Mouse (Mus musculus) sigmoid colon, adult 10 weeks (tissue): ENCODE measurements around the gene 4930518I15Rik. TPM values are rescaled to one million over a fixed set of nuclear protein-coding genes. Genes with fewer than 3 reads are reported as not detected.

ENCODE experiments used
- polyA plus RNA-seq: library from polyadenylated mRNA; stranded (reverse); fragments of 350-450 nt; fragmentation: Illumina TruSeq; extraction: RNeasy Lipid Tissue Mini Kit (QIAGEN cat#74804); gene quantifications from one replicate; pipeline ENCODE4 v1.2.3, GENCODE M21; 2014; ENCODE audit warnings: low read depth, low replicate concordance

4930518I15Rik gene
- polyA plus RNA-seq: 4.8 TPM

DNA sequence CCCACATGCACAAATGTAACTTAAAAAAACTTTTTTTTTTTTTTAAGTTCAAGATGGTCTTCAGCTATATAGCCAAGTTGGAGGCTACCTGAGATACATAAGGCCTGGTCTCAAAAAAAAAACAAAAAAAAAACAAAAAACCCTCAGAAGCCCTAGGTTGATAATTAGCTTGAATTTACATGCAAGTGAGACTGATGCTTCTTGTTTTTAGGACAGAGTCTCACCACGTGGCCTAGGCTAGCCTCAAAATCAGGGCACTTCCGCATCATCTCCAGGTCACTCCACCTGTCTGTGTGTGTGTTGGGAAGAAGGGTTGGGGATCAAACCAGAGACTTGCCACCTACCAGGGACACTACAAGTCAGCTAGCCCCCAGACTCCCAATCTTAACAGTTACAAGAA lies at the start of gene 4930518I15Rik:
TSS of gene 4930518I15Rik (minus strand) at position 112 of the 400 bp plus-strand sequence.

DNA sequence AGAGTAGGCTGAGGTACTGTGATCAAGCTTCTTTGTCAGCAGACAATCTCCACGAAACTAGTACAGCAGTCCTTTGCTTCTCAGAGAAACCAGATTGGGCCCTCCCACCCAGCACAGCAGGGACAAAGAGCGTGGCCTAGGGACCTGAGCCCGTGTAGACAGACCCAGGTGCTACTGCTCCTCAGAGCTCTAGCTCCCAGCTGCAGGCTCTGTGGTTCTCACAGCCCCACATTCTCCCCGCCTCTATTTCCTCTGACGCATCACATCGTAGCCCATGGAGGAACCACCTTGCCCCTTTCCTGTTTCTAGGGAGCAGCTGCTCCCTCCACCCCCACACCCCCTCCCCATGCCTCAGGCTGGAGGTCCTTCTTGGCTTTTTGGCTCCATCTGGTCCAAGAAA lies 29.3 kb upstream of the 4930518I15Rik start, which contains the start of gene Sla2:
TSS of gene Sla2 (minus strand) at position 176 of the 400 bp plus-strand sequence.

DNA sequence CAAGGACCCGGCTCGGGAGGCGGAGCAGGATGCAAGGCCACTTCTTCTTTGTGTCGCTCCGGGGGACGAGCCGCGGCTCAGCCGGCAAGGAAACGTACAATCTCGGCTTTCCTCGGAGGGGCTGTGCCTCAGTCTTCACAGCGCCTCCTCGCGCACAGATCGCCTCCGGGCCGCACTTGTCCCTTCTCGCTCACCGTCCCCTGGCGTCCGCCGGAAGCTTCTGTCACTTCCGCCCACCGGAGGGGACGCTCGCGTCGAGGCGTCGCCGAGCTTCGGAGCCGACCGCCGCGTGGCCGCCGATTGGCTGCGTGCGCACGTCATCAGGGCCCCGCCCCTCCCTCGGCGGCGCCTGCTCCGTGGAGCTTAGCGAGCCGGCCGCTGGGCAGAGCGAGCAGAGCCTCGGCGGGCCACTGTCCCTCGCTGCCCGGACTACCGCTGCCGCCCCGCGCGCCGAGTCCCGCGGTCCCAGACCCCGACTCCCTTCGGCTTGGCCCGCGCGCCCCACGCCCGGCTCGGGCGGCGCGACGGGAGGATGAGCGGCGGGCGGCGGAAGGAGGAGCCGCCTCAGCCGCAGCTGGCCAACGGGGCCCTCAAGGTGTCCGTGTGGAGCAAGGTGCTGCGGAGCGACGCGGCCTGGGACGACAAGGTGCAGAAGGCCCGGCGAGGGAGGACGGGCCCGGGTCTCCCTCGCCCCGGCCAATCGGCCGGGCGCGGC lies 5.2 kb upstream of the 4930518I15Rik start, which contains the start of gene Rab5if:
TSS of gene Rab5if (plus strand) at position 357 of the 715 bp plus-strand sequence.

DNA sequence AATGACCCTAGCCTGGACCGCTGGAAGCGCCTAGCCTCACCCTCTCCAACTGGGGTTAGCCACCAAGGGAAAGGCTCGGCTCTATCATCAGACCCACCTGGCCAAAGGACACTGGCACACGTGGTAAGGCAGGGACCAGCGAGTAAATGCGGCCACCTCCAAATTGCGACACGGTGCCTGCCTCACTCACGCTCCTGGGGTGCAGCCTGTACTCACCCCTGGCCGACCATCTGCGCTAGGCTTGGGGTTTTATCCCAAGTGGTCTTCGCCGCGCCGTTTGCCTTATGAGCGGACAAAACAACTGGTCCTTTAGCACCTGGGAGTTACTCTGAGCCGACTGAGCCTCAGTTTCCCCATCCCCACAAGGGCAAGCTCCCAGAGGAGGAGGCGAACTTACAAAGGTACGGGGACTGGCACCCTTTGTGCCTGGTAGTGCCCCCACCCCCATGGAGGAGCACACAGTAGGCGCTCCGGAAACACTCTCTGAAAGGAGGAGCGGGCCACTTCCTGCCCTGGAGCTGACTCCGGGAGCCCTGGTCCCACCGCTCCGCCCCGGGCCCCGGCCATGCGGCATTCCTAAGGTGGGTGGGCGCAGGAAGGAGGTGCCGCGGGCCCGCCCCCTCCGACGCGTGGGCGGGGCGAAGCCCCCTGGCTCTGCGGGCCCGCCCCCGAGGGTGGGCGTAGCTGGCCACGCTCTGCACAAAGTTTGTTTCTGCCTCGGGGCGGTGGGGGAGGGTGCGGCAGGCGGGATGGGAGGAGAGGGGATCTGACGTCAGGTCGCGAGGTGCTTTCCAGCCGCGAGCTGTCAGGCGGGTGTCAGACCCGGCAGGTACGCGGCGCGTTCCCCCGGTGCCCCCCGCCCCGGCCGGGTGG lies 18.2 kb downstream of the 4930518I15Rik start, which contains the start of gene Tgif2:
TSS of gene Tgif2 (plus strand) at position 689 of the 873 bp plus-strand sequence.

Other genes starting within 250 kb of the 4930518I15Rik start
- 5.9 TPM for gene Dlgap4, start 244.2 kb downstream of the 4930518I15Rik start, polyA plus RNA-seq
- gene Myl9, start 82.5 kb downstream of the 4930518I15Rik start, polyA plus RNA-seq: 33.3 TPM
- 0.60 TPM for gene Tgif2, start 17.9 kb downstream of the 4930518I15Rik start, polyA plus RNA-seq
- 87.6 TPM for gene Rab5if, start 5.2 kb upstream of the 4930518I15Rik start, polyA plus RNA-seq
- gene Sla2, start 29.2 kb upstream of the 4930518I15Rik start, polyA plus RNA-seq: 0.19 TPM
- gene Ndrg3, start 134.1 kb upstream of the 4930518I15Rik start, polyA plus RNA-seq: 63.5 TPM
- 8.6 TPM for gene Dsn1, start 149.2 kb upstream of the 4930518I15Rik start, polyA plus RNA-seq
- 0.28 TPM for gene Soga1, start 221.3 kb upstream of the 4930518I15Rik start, polyA plus RNA-seq
- gene Tldc2, start 229.1 kb upstream of the 4930518I15Rik start, polyA plus RNA-seq: not detected